Mouse (Mus musculus): ENCODE data around the gene Ddx31. TPM values are rescaled to one million over a fixed set of nuclear protein-coding genes. Genes with fewer than 3 reads are reported as not detected.

Gene Ddx31
- polyA plus RNA-seq, 1 experiment from 2014 or later, result 13.5 TPM

DNA sequence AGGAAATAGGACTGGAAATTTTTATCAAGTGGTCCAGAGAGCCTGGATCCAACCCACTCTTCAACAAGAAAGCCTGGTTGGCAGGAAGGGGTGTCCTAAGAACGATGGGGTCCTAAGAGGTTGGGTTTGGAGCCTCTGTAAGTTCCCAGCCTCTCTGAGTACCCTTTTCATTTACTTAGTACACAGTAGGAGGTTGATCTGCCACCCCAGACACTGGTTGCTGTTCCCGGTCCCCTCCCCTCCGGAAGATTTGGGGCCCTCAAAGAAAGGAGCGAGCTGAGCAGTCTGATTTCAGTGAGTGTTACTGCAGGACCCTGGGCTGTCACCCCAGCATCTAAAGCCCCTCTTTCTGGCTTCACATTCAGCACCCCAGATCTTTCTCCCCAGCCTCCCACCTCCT is 78.8 kb downstream of the Ddx31 start:
- H3K4me2 ChIP-seq (ENCODE audit: low read length), result no peak overlapping the region
- DNase-seq (ENCODE audit: low spot score) (no peak), ATAC-seq (no peak)
- 0% methylated on average over 4 of the region's 4 CpGs for WGBS
- no peak overlapping the region for H3K9ac ChIP-seq (ENCODE audit: low read length)
- peaks cover 95% of the 10 kb centered on the region for H3K27me3 ChIP-seq (replicated peaks; ENCODE audit: control insufficient read depth, insufficient read depth, low read length)
- H3K4me3 ChIP-seq (ENCODE audit: low read depth, low read length), result no peak overlapping the region
- H3K36me3 ChIP-seq (ENCODE audit: control insufficient read depth, insufficient read depth, low read length), result no peaks in the 10 kb centered on the region
- no peak overlapping the region for H3K27ac ChIP-seq (ENCODE audit: low read depth, low read length)
- H3K9me3 ChIP-seq (replicated peaks; ENCODE audit: control insufficient read depth, low read length), result no peaks in the 10 kb centered on the region
- no peaks in the 10 kb centered on the region; the same call in 1 of the 2 replicates for H3K4me1 ChIP-seq (ENCODE audit: control insufficient read depth, insufficient read depth, low read length)

- Histone ChIP-seq H3K9me3 (replicated peaks; ENCODE audit: control insufficient read depth, low read length) (no peaks in the 10 kb centered on the region), H3K36me3 (ENCODE audit: control insufficient read depth, insufficient read depth, low read length) (no peaks in the 10 kb centered on the region), H3K4me3 (ENCODE audit: low read depth, low read length) (no peak overlapping the region), H3K9ac (ENCODE audit: low read length) (no peak overlapping the region), H3K4me1 (ENCODE audit: control insufficient read depth, insufficient read depth, low read length) (no peaks in the 10 kb centered on the region), H3K4me2 (ENCODE audit: low read length) (no peak overlapping the region), H3K27me3 (replicated peaks; ENCODE audit: control insufficient read depth, insufficient read depth, low read length) (peaks cover 62% of the 10 kb centered on the region), H3K27ac (ENCODE audit: low read depth, low read length) (no peak overlapping the region)
- WGBS, result under 1% methylated on average over 4 of the region's 4 CpGs
- ATAC-seq (peak; percentile 75), DNase-seq (ENCODE audit: low spot score) (peak; percentile 79)
Observed at GRCm38 (mm10) chr2:28923912-28924311, 83.7 kb downstream of the Ddx31 start.

GRCm38 (mm10) chr2:28930571-28930970 is 90.4 kb downstream of the Ddx31 start:
- no peak overlapping the region for H3K4me3 ChIP-seq (ENCODE audit: low read depth, low read length)
- peaks cover 5% of the 10 kb centered on the region; the same call in 1 of the 2 replicates for H3K27me3 ChIP-seq (replicated peaks; ENCODE audit: control insufficient read depth, insufficient read depth, low read length)
- 96% methylated on average over 3 of the region's 3 CpGs for WGBS
- no peak overlapping the region for H3K27ac ChIP-seq (ENCODE audit: low read depth, low read length)
- H3K9ac ChIP-seq (ENCODE audit: low read length), result no peak overlapping the region
- H3K36me3 ChIP-seq (ENCODE audit: control insufficient read depth, insufficient read depth, low read length), result no peaks in the 10 kb centered on the region
- ATAC-seq (no peak), DNase-seq (ENCODE audit: low spot score) (no peak)
- H3K9me3 ChIP-seq (replicated peaks; ENCODE audit: control insufficient read depth, low read length), result no peaks in the 10 kb centered on the region
- H3K4me2 ChIP-seq (ENCODE audit: low read length), result no peak overlapping the region
- H3K4me1 ChIP-seq (ENCODE audit: control insufficient read depth, insufficient read depth, low read length), result no peaks in the 10 kb centered on the region

DNA sequence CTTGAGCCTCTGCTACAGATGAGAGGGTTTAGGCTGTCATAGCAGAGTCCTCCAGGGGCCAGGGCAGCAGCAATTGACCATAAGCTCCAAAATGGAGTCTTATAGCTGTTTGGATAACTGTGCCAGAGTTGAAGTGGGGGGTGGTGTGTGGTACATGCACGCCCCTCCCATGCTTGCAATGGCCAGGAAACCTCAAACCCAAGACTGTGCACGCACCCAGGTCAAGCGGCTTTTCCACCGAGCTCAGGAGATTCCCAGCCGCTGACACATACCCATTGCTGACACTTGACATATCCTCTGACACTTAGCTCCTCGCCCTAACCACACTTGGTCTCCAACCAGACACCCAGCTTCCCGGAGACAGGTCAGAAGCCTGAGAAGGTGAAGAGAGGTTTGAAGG is 98.8 kb downstream of the Ddx31 start:
- Histone ChIP-seq H3K9me3 (replicated peaks; ENCODE audit: control insufficient read depth, low read length) (no peaks in the 10 kb centered on the region), H3K27me3 (replicated peaks; ENCODE audit: control insufficient read depth, insufficient read depth, low read length) (no peaks in the 10 kb centered on the region), H3K4me2 (ENCODE audit: low read length) (no peak overlapping the region), H3K4me1 (ENCODE audit: control insufficient read depth, insufficient read depth, low read length) (peaks cover 4% of the 10 kb centered on the region), H3K27ac (ENCODE audit: low read depth, low read length) (no peak overlapping the region), H3K9ac (ENCODE audit: low read length) (no peak overlapping the region), H3K36me3 (ENCODE audit: control insufficient read depth, insufficient read depth, low read length) (no peaks in the 10 kb centered on the region), H3K4me3 (ENCODE audit: low read depth, low read length) (no peak overlapping the region)
- WGBS, result 85% methylated on average over 7 of the region's 7 CpGs
- ATAC-seq (no peak), DNase-seq (ENCODE audit: low spot score) (no peak)

GRCm38 (mm10) chr2:28943666-28944516 is 103.7 kb downstream of the Ddx31 start:
- H3K9me3 ChIP-seq (replicated peaks; ENCODE audit: control insufficient read depth, low read length), result no peaks in the 10 kb centered on the region
- 0 out of 2 replicates have a peak, but pooled peaks cover 3% of the 10 kb centered on the region for H3K27me3 ChIP-seq (replicated peaks; ENCODE audit: control insufficient read depth, insufficient read depth, low read length)
- H3K4me2 ChIP-seq (ENCODE audit: low read length), result peak overlapping the region; percentile 30
- DNase-seq (ENCODE audit: low spot score), result peak; percentile 83
- WGBS, result 5% methylated on average over 30 of the region's 30 CpGs
- H3K4me3 ChIP-seq (ENCODE audit: low read depth, low read length), result no peak overlapping the region
- H3K4me1 ChIP-seq (ENCODE audit: control insufficient read depth, insufficient read depth, low read length), result peaks cover 24% of the 10 kb centered on the region
- H3K27ac ChIP-seq (ENCODE audit: low read depth, low read length), result peak overlapping the region; percentile 48
- H3K36me3 ChIP-seq (ENCODE audit: control insufficient read depth, insufficient read depth, low read length), result no peaks in the 10 kb centered on the region
- no peak overlapping the region for H3K9ac ChIP-seq (ENCODE audit: low read length)
- ATAC-seq, result peak; percentile 76

- Histone ChIP-seq H3K4me1 (ENCODE audit: control insufficient read depth, insufficient read depth, low read length) (peaks cover 24% of the 10 kb centered on the region), H3K27ac (ENCODE audit: low read depth, low read length) (no peak overlapping the region), H3K9ac (ENCODE audit: low read length) (no peak overlapping the region), H3K9me3 (replicated peaks; ENCODE audit: control insufficient read depth, low read length) (no peaks in the 10 kb centered on the region), H3K27me3 (replicated peaks; ENCODE audit: control insufficient read depth, insufficient read depth, low read length) (0 out of 2 replicates have a peak, but pooled peaks cover 3% of the 10 kb centered on the region), H3K4me2 (ENCODE audit: low read length) (no peak overlapping the region), H3K36me3 (ENCODE audit: control insufficient read depth, insufficient read depth, low read length) (no peaks in the 10 kb centered on the region), H3K4me3 (ENCODE audit: low read depth, low read length) (no peak overlapping the region)
- WGBS, result 16% methylated on average over 6 of the region's 6 CpGs
- DNase-seq (ENCODE audit: low spot score) (peak; percentile 52), ATAC-seq (no peak)
Observed at GRCm38 (mm10) chr2:28945388-28945787, 105.2 kb downstream of the Ddx31 start.

DNA sequence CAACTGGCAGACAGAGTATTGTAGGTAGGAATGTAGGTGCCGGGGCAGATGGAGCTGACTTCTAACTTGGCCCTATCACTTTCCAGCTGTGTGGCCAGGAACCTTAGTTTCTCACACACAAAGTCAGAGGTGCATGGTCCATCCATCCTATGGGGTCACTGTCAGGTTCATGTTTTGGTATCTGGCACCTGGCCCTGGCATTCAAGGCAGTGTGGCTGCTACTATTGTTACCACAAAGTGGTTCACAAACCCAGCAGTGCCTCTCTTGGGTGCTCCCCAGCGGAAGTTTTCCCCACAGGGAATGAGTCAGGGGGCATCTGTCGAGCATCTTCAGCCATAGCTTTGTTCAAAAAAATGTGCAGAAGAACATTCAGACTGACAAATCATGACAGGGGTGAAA is 106.1 kb downstream of the Ddx31 start:
- Histone ChIP-seq H3K27ac (ENCODE audit: low read depth, low read length) (no peak overlapping the region), H3K4me2 (ENCODE audit: low read length) (no peak overlapping the region), H3K36me3 (ENCODE audit: control insufficient read depth, insufficient read depth, low read length) (no peaks in the 10 kb centered on the region), H3K9ac (ENCODE audit: low read length) (no peak overlapping the region), H3K9me3 (replicated peaks; ENCODE audit: control insufficient read depth, low read length) (no peaks in the 10 kb centered on the region), H3K4me1 (ENCODE audit: control insufficient read depth, insufficient read depth, low read length) (peaks cover 24% of the 10 kb centered on the region), H3K27me3 (replicated peaks; ENCODE audit: control insufficient read depth, insufficient read depth, low read length) (0 out of 2 replicates have a peak, but pooled peaks cover 3% of the 10 kb centered on the region), H3K4me3 (ENCODE audit: low read depth, low read length) (no peak overlapping the region)
- 84% methylated on average over 3 of the region's 3 CpGs for WGBS
- ATAC-seq, result no peak
- DNase-seq (ENCODE audit: low spot score), result no peak

DNA sequence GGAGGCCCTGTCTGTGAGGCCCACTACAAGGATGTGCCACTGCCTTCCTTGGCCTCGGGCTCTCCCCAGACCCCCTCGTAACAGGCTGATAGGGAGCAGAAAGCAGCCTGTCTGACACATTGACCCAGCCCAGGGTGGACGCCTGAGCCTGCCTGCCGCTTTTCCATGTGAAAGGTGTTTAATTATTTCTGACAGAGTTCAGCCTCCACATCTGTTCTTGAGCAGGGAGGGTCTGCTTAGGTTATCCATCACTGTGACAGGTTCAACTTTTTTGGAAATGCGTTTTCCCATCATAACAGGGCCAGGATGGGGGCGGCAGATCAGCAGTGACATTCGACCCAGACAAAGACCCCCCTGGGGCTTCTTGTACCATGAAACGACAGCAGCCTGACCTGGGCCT is 112.8 kb downstream of the Ddx31 start:
- H3K9ac ChIP-seq (ENCODE audit: low read length), result no peak overlapping the region
- WGBS, result 63% methylated on average over 8 of the region's 8 CpGs
- H3K4me2 ChIP-seq (ENCODE audit: low read length), result no peak overlapping the region
- no peak for ATAC-seq
- no peak for DNase-seq (ENCODE audit: low spot score)
- H3K27me3 ChIP-seq (replicated peaks; ENCODE audit: control insufficient read depth, insufficient read depth, low read length), result no peaks in the 10 kb centered on the region
- no peaks in the 10 kb centered on the region for H3K4me1 ChIP-seq (ENCODE audit: control insufficient read depth, insufficient read depth, low read length)
- no peaks in the 10 kb centered on the region for H3K36me3 ChIP-seq (ENCODE audit: control insufficient read depth, insufficient read depth, low read length)
- no peak overlapping the region for H3K4me3 ChIP-seq (ENCODE audit: low read depth, low read length)
- no peaks in the 10 kb centered on the region for H3K9me3 ChIP-seq (replicated peaks; ENCODE audit: control insufficient read depth, low read length)
- no peak overlapping the region for H3K27ac ChIP-seq (ENCODE audit: low read depth, low read length)

DNA sequence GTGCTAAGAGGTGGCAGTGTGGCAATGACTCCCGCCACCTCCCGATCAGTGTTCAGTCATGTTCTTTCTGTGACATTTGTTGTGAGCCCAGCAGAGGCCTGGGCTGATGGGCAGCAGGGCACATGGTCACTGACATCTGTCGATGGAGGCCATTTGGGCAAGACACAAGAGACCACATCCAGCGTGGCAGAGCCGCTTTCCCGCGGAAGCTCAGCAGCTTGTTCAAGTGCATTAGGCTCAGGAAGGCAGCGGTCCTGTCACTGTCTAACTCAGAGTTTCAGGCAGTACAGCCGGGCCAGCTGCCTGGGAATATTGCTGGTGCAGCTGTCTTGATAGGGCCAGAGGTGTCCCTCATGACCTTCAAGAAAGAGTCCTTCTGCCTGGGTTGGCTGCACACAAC is 114.4 kb downstream of the Ddx31 start:
- Histone ChIP-seq H3K4me1 (ENCODE audit: control insufficient read depth, insufficient read depth, low read length) (no peaks in the 10 kb centered on the region), H3K36me3 (ENCODE audit: control insufficient read depth, insufficient read depth, low read length) (no peaks in the 10 kb centered on the region), H3K4me2 (ENCODE audit: low read length) (no peak overlapping the region), H3K9ac (ENCODE audit: low read length) (no peak overlapping the region), H3K27me3 (replicated peaks; ENCODE audit: control insufficient read depth, insufficient read depth, low read length) (no peaks in the 10 kb centered on the region), H3K27ac (ENCODE audit: low read depth, low read length) (no peak overlapping the region), H3K9me3 (replicated peaks; ENCODE audit: control insufficient read depth, low read length) (no peaks in the 10 kb centered on the region), H3K4me3 (ENCODE audit: low read depth, low read length) (no peak overlapping the region)
- ATAC-seq, result no peak
- 76% methylated on average over 9 of the region's 9 CpGs for WGBS
- no peak for DNase-seq (ENCODE audit: low spot score)
